Mouse (Mus musculus): ENCODE measurements around the gene Cyp2b19. TPM values are rescaled to one million over a fixed set of nuclear protein-coding genes. Genes with fewer than 3 reads are reported as not detected.

The Cyp2b19 gene
- polyA plus RNA-seq, 1 experiment, result not detected

- no peaks in the 10 kb centered on the region for H3K79me3 ChIP-seq (ENCODE audit: low read depth)
- no peak overlapping the region for H3K4me3 ChIP-seq (ENCODE audit: insufficient read depth, poor library complexity, severe bottlenecking)
- TF ChIP-seq MYOD1 (IDR thresholded peaks at IDR 0.05; ENCODE audit: control insufficient read depth, insufficient read length, low read depth) (no peak), MYOG (IDR thresholded peaks at IDR 0.05; ENCODE audit: control insufficient read depth, extremely low read depth, insufficient read length) (no peak), FOSL1 (IDR thresholded peaks at IDR 0.05; ENCODE audit: insufficient read depth, low read length, poor library complexity, severe bottlenecking) (no peak), CTCF (IDR thresholded peaks at IDR 0.05; ENCODE audit: control insufficient read depth, insufficient read depth, insufficient read length) (no peak), MAX (IDR thresholded peaks at IDR 0.05) (no peak), USF1 (IDR thresholded peaks at IDR 0.05; ENCODE audit: low read depth) (no peak), CEBPB (IDR thresholded peaks at IDR 0.05; ENCODE audit: low read depth) (no peak)
- no peak overlapping the region for H3ac ChIP-seq (ENCODE audit: control insufficient read depth, insufficient read length, low read depth)
- no peaks in the 10 kb centered on the region for H3K36me3 ChIP-seq (ENCODE audit: control insufficient read depth, insufficient read depth)
- no peaks in the 10 kb centered on the region for H3K27me3 ChIP-seq (ENCODE audit: control insufficient read depth, insufficient read depth, insufficient read length)
- no peaks in the 10 kb centered on the region for H3K79me2 ChIP-seq (ENCODE audit: control insufficient read depth, insufficient read depth)
Measured at GRCm38 (mm10) chr7:26789984-26790383, 33.0 kb downstream of the Cyp2b19 start.

DNA sequence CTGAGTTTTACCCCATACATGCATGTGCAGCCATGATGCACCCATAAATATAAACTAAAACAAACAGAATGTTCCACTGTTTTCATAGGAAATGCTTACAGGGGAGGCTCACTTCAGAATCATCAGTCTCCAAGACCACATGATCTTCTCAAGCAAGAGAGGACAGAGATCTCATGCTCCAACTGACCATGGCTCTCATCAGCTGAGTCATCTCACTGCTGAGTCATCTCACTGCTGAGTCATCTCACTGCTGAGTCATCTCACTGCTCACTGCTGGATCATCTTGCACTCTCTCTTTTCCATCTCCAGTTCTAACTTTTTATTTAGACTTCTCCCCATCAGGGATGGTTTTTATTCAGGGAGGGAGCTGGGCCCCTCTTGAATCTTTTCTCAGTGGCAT lies 43.2 kb downstream of the Cyp2b19 start:
- H3K27me3 ChIP-seq (ENCODE audit: control insufficient read depth, insufficient read depth, insufficient read length), result no peaks in the 10 kb centered on the region
- TF ChIP-seq MAX (IDR thresholded peaks at IDR 0.05) (no peak), CEBPB (IDR thresholded peaks at IDR 0.05; ENCODE audit: low read depth) (no peak), CTCF (IDR thresholded peaks at IDR 0.05; ENCODE audit: control insufficient read depth, insufficient read depth, insufficient read length) (no peak), MYOD1 (IDR thresholded peaks at IDR 0.05; ENCODE audit: control insufficient read depth, insufficient read length, low read depth) (no peak), FOSL1 (IDR thresholded peaks at IDR 0.05; ENCODE audit: insufficient read depth, low read length, poor library complexity, severe bottlenecking) (peak; percentile 98), USF1 (IDR thresholded peaks at IDR 0.05; ENCODE audit: low read depth) (peak; percentile 52), MYOG (IDR thresholded peaks at IDR 0.05; ENCODE audit: control insufficient read depth, extremely low read depth, insufficient read length) (no peak)
- no peaks in the 10 kb centered on the region for H3K79me2 ChIP-seq (ENCODE audit: control insufficient read depth, insufficient read depth)
- no peaks in the 10 kb centered on the region for H3K79me3 ChIP-seq (ENCODE audit: low read depth)
- no peak overlapping the region for H3K4me3 ChIP-seq (ENCODE audit: insufficient read depth, poor library complexity, severe bottlenecking)
- no peaks in the 10 kb centered on the region for H3K36me3 ChIP-seq (ENCODE audit: control insufficient read depth, insufficient read depth)
- no peak overlapping the region for H3ac ChIP-seq (ENCODE audit: control insufficient read depth, insufficient read length, low read depth)

GRCm38 (mm10) chr7:26800996-26801395 lies 44.1 kb downstream of the Cyp2b19 start:
- H3K4me3 ChIP-seq (ENCODE audit: insufficient read depth, poor library complexity, severe bottlenecking), result no peak overlapping the region
- no peaks in the 10 kb centered on the region for H3K79me2 ChIP-seq (ENCODE audit: control insufficient read depth, insufficient read depth)
- no peak overlapping the region for H3ac ChIP-seq (ENCODE audit: control insufficient read depth, insufficient read length, low read depth)
- no peaks in the 10 kb centered on the region for H3K36me3 ChIP-seq (ENCODE audit: control insufficient read depth, insufficient read depth)
- no peaks in the 10 kb centered on the region for H3K79me3 ChIP-seq (ENCODE audit: low read depth)
- TF ChIP-seq MYOG (IDR thresholded peaks at IDR 0.05; ENCODE audit: control insufficient read depth, extremely low read depth, insufficient read length) (no peak), FOSL1 (IDR thresholded peaks at IDR 0.05; ENCODE audit: insufficient read depth, low read length, poor library complexity, severe bottlenecking) (no peak), MYOD1 (IDR thresholded peaks at IDR 0.05; ENCODE audit: control insufficient read depth, insufficient read length, low read depth) (no peak), CTCF (IDR thresholded peaks at IDR 0.05; ENCODE audit: control insufficient read depth, insufficient read depth, insufficient read length) (no peak), CEBPB (IDR thresholded peaks at IDR 0.05; ENCODE audit: low read depth) (no peak)
- H3K27me3 ChIP-seq (ENCODE audit: control insufficient read depth, insufficient read depth, insufficient read length), result no peaks in the 10 kb centered on the region

GRCm38 (mm10) chr7:26808592-26808991 lies 51.6 kb downstream of the Cyp2b19 start, which contains the start of gene Cyp2g1:
Gene Cyp2g1, plus strand, starts transcription at chr7:26808892.
- TF ChIP-seq FOSL1 (IDR thresholded peaks at IDR 0.05; ENCODE audit: insufficient read depth, low read length, poor library complexity, severe bottlenecking), result no peak
- no peak for TF ChIP-seq CEBPB (IDR thresholded peaks at IDR 0.05; ENCODE audit: low read depth)
- no peak for TF ChIP-seq CTCF (IDR thresholded peaks at IDR 0.05; ENCODE audit: control insufficient read depth, insufficient read depth, insufficient read length)
- TF ChIP-seq USF1 (IDR thresholded peaks at IDR 0.05; ENCODE audit: low read depth), result no peak
- TF ChIP-seq MAX (IDR thresholded peaks at IDR 0.05), result no peak
- no peak for TF ChIP-seq MYOD1 (IDR thresholded peaks at IDR 0.05; ENCODE audit: control insufficient read depth, insufficient read length, low read depth)
- TF ChIP-seq MYOG (IDR thresholded peaks at IDR 0.05; ENCODE audit: control insufficient read depth, extremely low read depth, insufficient read length), result no peak
- Histone ChIP-seq H3K79me2 (ENCODE audit: control insufficient read depth, insufficient read depth) (no peaks in the 10 kb centered on the region), H3K36me3 (ENCODE audit: control insufficient read depth, insufficient read depth) (no peaks in the 10 kb centered on the region), H3K79me3 (ENCODE audit: low read depth) (no peaks in the 10 kb centered on the region), H3K4me3 (ENCODE audit: insufficient read depth, poor library complexity, severe bottlenecking) (no peak within 1 kb of the TSS), H3ac (ENCODE audit: control insufficient read depth, insufficient read length, low read depth) (no peak within 1 kb of the TSS), H3K27me3 (ENCODE audit: control insufficient read depth, insufficient read depth, insufficient read length) (no peaks in the 10 kb centered on the region)

Other genes with a start within 250 kb of the Cyp2b19 start
- gene Nlrp9a, start 222.1 kb upstream of the Cyp2b19 start, polyA plus RNA-seq (2012; fragmentation: generic; extraction: Trizol), result not detected
- gene Vmn1r185, start 138.7 kb upstream of the Cyp2b19 start, polyA plus RNA-seq (2012; fragmentation: generic; extraction: Trizol), result not detected
- not detected for gene Cyp2b23, start 70.7 kb upstream of the Cyp2b19 start, polyA plus RNA-seq (2012; fragmentation: generic; extraction: Trizol)
- not detected for gene Cyp2g1, start 51.8 kb downstream of the Cyp2b19 start, polyA plus RNA-seq (2012; fragmentation: generic; extraction: Trizol)
- gene Cyp2a5, start 78.2 kb downstream of the Cyp2b19 start, polyA plus RNA-seq (2012; fragmentation: generic; extraction: Trizol), result not detected
- not detected for gene Cyp2a22, start 182.2 kb downstream of the Cyp2b19 start, polyA plus RNA-seq (2012; fragmentation: generic; extraction: Trizol)